Mouse (Mus musculus) hindbrain, postnatal 0 days (tissue): ENCODE data around the gene Sort1. TPM values are rescaled to one million over a fixed set of nuclear protein-coding genes. Genes with fewer than 3 reads are reported as not detected.

Source experiments
- ATAC-seq: fragments of 200-750 bp; cut with Nextera tagmentation; 2 replicates; pipeline ENCODE4 v1.8.0; 2017; ENCODE audit warnings: mild to moderate bottlenecking, moderate TSS enrichment, moderate library complexity
- DNase-seq: peaks from one replicate; pipeline ENCODE4 v3.0.0-alpha.2; 2015; ENCODE audit warnings: low spot score
- H3K27ac ChIP-seq: fragments of 300-500 bp; sonication (generic); 2 replicates; pipeline ENCODE4 v1.5.1; 2014; ENCODE audit warnings: mild to moderate bottlenecking
- H3K27me3 ChIP-seq: fragments of 300-500 bp; sonication (generic); 2 replicates; pipeline ENCODE4 v1.6.1; 2014; ENCODE audit warnings: low read length, mixed read lengths; ENCODE audit not compliant: insufficient read depth
- H3K36me3 ChIP-seq: fragments of 300-500 bp; sonication (generic); 2 replicates; pipeline ENCODE4 v1.6.1; 2014; ENCODE audit warnings: low read length, mixed read lengths; ENCODE audit not compliant: insufficient read depth
- H3K4me1 ChIP-seq: fragments of 300-500 bp; sonication (generic); 2 replicates; pipeline ENCODE4 v1.6.1; 2014; ENCODE audit warnings: antibody characterized with exemption, low read length, mixed read lengths; ENCODE audit not compliant: insufficient read depth
- H3K4me2 ChIP-seq: fragments of 300-500 bp; sonication (generic); 2 replicates; pipeline ENCODE4 v1.6.1; 2014; ENCODE audit warnings: low read depth, mild to moderate bottlenecking, low read length, moderate library complexity, mixed read lengths
- H3K4me3 ChIP-seq: fragments of 300-500 bp; sonication (generic); 2 replicates; pipeline ENCODE4 v1.5.1; 2014; ENCODE audit warnings: low read length
- H3K9ac ChIP-seq: fragments of 300-500 bp; sonication (generic); replicated peaks from 2 replicates; pipeline ENCODE4 v1.6.1; 2014; ENCODE audit warnings: mild to moderate bottlenecking, low read length, moderate library complexity, mixed read lengths
- H3K9me3 ChIP-seq: fragments of 300-500 bp; sonication (generic); 2 replicates; pipeline ENCODE4 v1.6.1; 2016; ENCODE audit warnings: low read length, mixed read lengths
- CTCF ChIP-seq: IDR thresholded peaks from 2 replicates; pipeline ENCODE4 v1.5.1; 2016; ENCODE audit warnings: antibody characterized with exemption, control low read depth, low read depth
- WGBS: fragments of 180-500 bp; shearing (Covaris S2); extraction: QIAGEN DNeasy Blood & Tissue Kit; methylation state at CpG from one replicate; pipeline ENCODE4 v1.1.7; 2014; 5-methylcytosine and 5-hydroxymethylcytosine counted together
- polyA plus RNA-seq: library from polyadenylated mRNA; unstranded; fragments of >200 nt; fragmentation: Nextera tagmentation; extraction: Ambion mirVana; gene quantifications from 2 replicates; pipeline ENCODE4 v1.2.1, GENCODE M21; 2015
- total RNA-seq: library from RNA; depleted of rRNA; stranded (reverse); fragments of >200 nt; gene quantifications from 2 replicates; pipeline ENCODE4 v1.2.3, GENCODE M21; 2014

Sort1 gene
- total and polyA plus RNA-seq, 2 experiments from 2014 or later = 13.3 to 65.0 TPM

GRCm38 (mm10) chr3:108313138-108313537 lies 29.3 kb downstream of the Sort1 start:
- Histone ChIP-seq H3K4me1 (no peaks in the 10 kb centered on the region), H3K4me2 (no peak overlapping the region), H3K9ac (no peak overlapping the region), H3K4me3 (no peak overlapping the region), H3K9me3 (no peaks in the 10 kb centered on the region), H3K27ac (no peak overlapping the region), H3K27me3 (no peaks in the 10 kb centered on the region), H3K36me3 (no peaks in the 10 kb centered on the region)
- ATAC-seq = no peak
- 72% methylated on average over 4 of the region's 4 CpGs for WGBS
- no peak for DNase-seq
- no peak for TF ChIP-seq CTCF

- H3K27ac ChIP-seq = no peak overlapping the region
- H3K9me3 ChIP-seq = no peaks in the 10 kb centered on the region
- H3K4me3 ChIP-seq = no peak overlapping the region
- no peak overlapping the region for H3K4me2 ChIP-seq
- DNase-seq (no peak), ATAC-seq (no peak)
- H3K9ac ChIP-seq = no peak overlapping the region
- WGBS = 60% methylated on average over 8 of the region's 8 CpGs
- no peaks in the 10 kb centered on the region for H3K36me3 ChIP-seq
- no peaks in the 10 kb centered on the region for H3K27me3 ChIP-seq
- no peak for TF ChIP-seq CTCF
- H3K4me1 ChIP-seq = no peaks in the 10 kb centered on the region
These were observed 30.3 kb downstream of the Sort1 start for GRCm38 (mm10) chr3:108314038-108314675.

GRCm38 (mm10) chr3:108318517-108318916 lies 34.6 kb downstream of the Sort1 start:
- Histone ChIP-seq H3K4me2 (no peak overlapping the region), H3K27ac (no peak overlapping the region), H3K9ac (no peak overlapping the region), H3K4me1 (no peaks in the 10 kb centered on the region), H3K9me3 (no peaks in the 10 kb centered on the region), H3K4me3 (no peak overlapping the region), H3K27me3 (no peaks in the 10 kb centered on the region), H3K36me3 (no peaks in the 10 kb centered on the region)
- ATAC-seq (no peak), DNase-seq (no peak)
- WGBS = 71% methylated on average over 2 of the region's 2 CpGs
- no peak for TF ChIP-seq CTCF

- Histone ChIP-seq H3K27me3 (no peaks in the 10 kb centered on the region), H3K36me3 (no peaks in the 10 kb centered on the region; the same call in 1 of the 2 replicates), H3K27ac (no peak overlapping the region), H3K4me2 (no peak overlapping the region), H3K4me1 (no peaks in the 10 kb centered on the region), H3K9me3 (no peaks in the 10 kb centered on the region), H3K9ac (no peak overlapping the region), H3K4me3 (no peak overlapping the region)
- 55% methylated on average over 4 of the region's 4 CpGs for WGBS
- DNase-seq (no peak), ATAC-seq (0 out of 2 replicates have a peak, but pooled peaks have one; percentile 39)
- no peak for TF ChIP-seq CTCF
These were observed 37.8 kb downstream of the Sort1 start for GRCm38 (mm10) chr3:108321671-108322070.

GRCm38 (mm10) chr3:108322136-108322535 lies 38.3 kb downstream of the Sort1 start:
- WGBS = 83% methylated on average over 4 of the region's 4 CpGs
- TF ChIP-seq CTCF = no peak
- Histone ChIP-seq H3K9me3 (no peaks in the 10 kb centered on the region), H3K4me2 (no peak overlapping the region), H3K27ac (no peak overlapping the region), H3K9ac (no peak overlapping the region), H3K4me3 (no peak overlapping the region), H3K27me3 (no peaks in the 10 kb centered on the region), H3K36me3 (no peaks in the 10 kb centered on the region; the same call in 1 of the 2 replicates), H3K4me1 (no peaks in the 10 kb centered on the region)
- ATAC-seq (no peak), DNase-seq (no peak)

- no peak overlapping the region for H3K4me2 ChIP-seq
- 60% methylated on average over 3 of the region's 3 CpGs for WGBS
- H3K9me3 ChIP-seq = no peaks in the 10 kb centered on the region
- no peaks in the 10 kb centered on the region for H3K4me1 ChIP-seq
- ATAC-seq (peak; percentile 68), DNase-seq (peak; percentile 31)
- no peak overlapping the region for H3K4me3 ChIP-seq
- no peaks in the 10 kb centered on the region for H3K27me3 ChIP-seq
- H3K9ac ChIP-seq = no peak overlapping the region
- peaks cover 4% of the 10 kb centered on the region; the same call in 1 of the 2 replicates for H3K36me3 ChIP-seq
- H3K27ac ChIP-seq = no peak overlapping the region
- TF ChIP-seq CTCF = no peak
These were observed 39.1 kb downstream of the Sort1 start for GRCm38 (mm10) chr3:108322962-108323361.

- H3K36me3 ChIP-seq = peaks cover 6% of the 10 kb centered on the region; the same call in 1 of the 2 replicates
- no peak for ATAC-seq
- H3K4me3 ChIP-seq = no peak overlapping the region
- H3K4me2 ChIP-seq = no peak overlapping the region
- no peaks in the 10 kb centered on the region for H3K9me3 ChIP-seq
- H3K4me1 ChIP-seq = no peaks in the 10 kb centered on the region
- TF ChIP-seq CTCF = no peak
- no peak overlapping the region for H3K9ac ChIP-seq
- no peak overlapping the region for H3K27ac ChIP-seq
- no peaks in the 10 kb centered on the region for H3K27me3 ChIP-seq
- no peak for DNase-seq
- WGBS = 78% methylated on average over 4 of the region's 4 CpGs
These were observed 41.0 kb downstream of the Sort1 start for GRCm38 (mm10) chr3:108324837-108325236.
